Comparison of ENCODE assay signal across 21 mouse cellular contexts in genomic region chr12:118164785-118165184, GRCm38 (mm10). TPM values are rescaled to one million over a fixed set of nuclear protein-coding genes. Genes with fewer than 3 reads are reported as not detected.
DNase-seq lines count a peak whose midpoint lies in the region; ATAC-seq and TF ChIP-seq lines count a peak whose summit lies in the region.
"Had no signal": no experiment of that assay in that cellular context is flagged by ENCODE, and none has a peak within 500 bp of the region (broad histone marks: within the 10 kb centered on the region; RNA-seq: fewer than 3 reads in every experiment).

No protein-coding gene starts in this region.

- H3K9ac ChIP-seq in intestine, embryonic 15.5 days, result no peak overlapping the region
- H3K9ac ChIP-seq in intestine, embryonic 16.5 days (ENCODE audit: low read depth, low read length), result no peak overlapping the region
- no peak overlapping the region for H3K9ac ChIP-seq in lung, embryonic 14.5 days
- H3K9ac ChIP-seq: forebrain, embryonic 13.5 days; forebrain, postnatal 0 days; heart, embryonic 13.5 days; hindbrain, embryonic 15.5 days had no signal

- H3K9me3 ChIP-seq in intestine, embryonic 15.5 days, result no peaks in the 10 kb centered on the region
- H3K9me3 ChIP-seq in intestine, embryonic 16.5 days (ENCODE audit: control insufficient read depth, low read length), result no peaks in the 10 kb centered on the region
- H3K9me3 ChIP-seq in lung, embryonic 14.5 days (ENCODE audit: low read depth, low read length), result peaks cover 4% of the 10 kb centered on the region; the same call in 1 of the 2 replicates
- H3K9me3 ChIP-seq: embryonic facial prominence, embryonic 12.5 days; hindbrain, embryonic 15.5 days had no signal

- no peak overlapping the region for H3K4me2 ChIP-seq in intestine, embryonic 15.5 days (replicated peaks)
- no peak overlapping the region for H3K4me2 ChIP-seq in intestine, embryonic 16.5 days (ENCODE audit: low read depth, low read length)
- H3K4me2 ChIP-seq in lung, embryonic 14.5 days, result no peak overlapping the region
- H3K4me2 ChIP-seq: embryonic facial prominence, embryonic 12.5 days; forebrain, embryonic 13.5 days; heart, embryonic 13.5 days; hindbrain, embryonic 15.5 days had no signal

- no peak for TF ChIP-seq CTCF in lung, embryonic 14.5 days (IDR thresholded peaks at IDR 0.05; ENCODE audit: low read depth)
- no peak for TF ChIP-seq CTCF in lung, adult 2 months (IDR thresholded peaks at IDR 0.05; ENCODE audit: insufficient read depth, low read length)

- no peak overlapping the region for H3K4me3 ChIP-seq in intestine, embryonic 15.5 days (replicated peaks)
- no peak overlapping the region for H3K4me3 ChIP-seq in intestine, embryonic 16.5 days (ENCODE audit: low read length)
- H3K4me3 ChIP-seq in lung, embryonic 14.5 days (ENCODE audit: low read depth, low read length), result no peak overlapping the region
- H3K4me3 ChIP-seq in lung, adult 2 months (replicated peaks; ENCODE audit: extremely low read depth, low read depth, low read length), result no peak overlapping the region
- H3K4me3 ChIP-seq: embryonic facial prominence, embryonic 12.5 days; forebrain, embryonic 13.5 days; heart, embryonic 13.5 days; hindbrain, embryonic 15.5 days had no signal

- ATAC-seq in intestine, embryonic 15.5 days, result peak; percentile 28; the same call in 1 of the 2 replicates
- no peak for ATAC-seq in intestine, embryonic 16.5 days
- ATAC-seq in lung, embryonic 14.5 days (ENCODE audit: insufficient read depth), result peak; percentile 62; the same call in 1 of the 2 replicates
- ATAC-seq in inflammation-experienced regulatory T-cells, adult 6 months, result no peak
- ATAC-seq: forebrain, embryonic 13.5 days; forebrain, postnatal 0 days had no signal

- no peak for TF ChIP-seq POLR2A in lung, adult 2 months (IDR thresholded peaks at IDR 0.05; ENCODE audit: borderline replicate concordance, extremely low read depth, low read depth, low read length)

- 24% methylated on average over 4 of the region's 4 CpGs for WGBS in intestine, embryonic 15.5 days
- WGBS in intestine, embryonic 16.5 days, result 23% methylated on average over 4 of the region's 4 CpGs
- 10% methylated on average over 4 of the region's 4 CpGs for WGBS in lung, embryonic 14.5 days
- 26% methylated on average over 4 of the region's 4 CpGs for WGBS in lung, adult 2 months

- H3K36me3 ChIP-seq in intestine, embryonic 15.5 days, result no peaks in the 10 kb centered on the region
- no peaks in the 10 kb centered on the region for H3K36me3 ChIP-seq in intestine, embryonic 16.5 days (ENCODE audit: control insufficient read depth, insufficient read depth, low read length)
- no peaks in the 10 kb centered on the region for H3K36me3 ChIP-seq in lung, embryonic 14.5 days (ENCODE audit: insufficient read depth)
- H3K36me3 ChIP-seq: embryonic facial prominence, embryonic 12.5 days; heart, embryonic 13.5 days; hindbrain, embryonic 15.5 days had no signal

- H3K27ac ChIP-seq in intestine, embryonic 15.5 days, result no peak overlapping the region
- no peak overlapping the region for H3K27ac ChIP-seq in intestine, embryonic 16.5 days (ENCODE audit: low read length)
- H3K27ac ChIP-seq in lung, embryonic 14.5 days (ENCODE audit: low read depth), result no peak overlapping the region
- H3K27ac ChIP-seq: embryonic facial prominence, embryonic 12.5 days; forebrain, embryonic 13.5 days; heart, embryonic 13.5 days; hindbrain, embryonic 15.5 days had no signal

- H3K4me1 ChIP-seq in intestine, embryonic 15.5 days (replicated peaks), result no peaks in the 10 kb centered on the region
- no peaks in the 10 kb centered on the region for H3K4me1 ChIP-seq in intestine, embryonic 16.5 days (ENCODE audit: control insufficient read depth, insufficient read depth, low read length)
- no peaks in the 10 kb centered on the region for H3K4me1 ChIP-seq in lung, embryonic 14.5 days (ENCODE audit: insufficient read depth)
- peaks cover 4% of the 10 kb centered on the region; the same call in 1 of the 2 replicates for H3K4me1 ChIP-seq in lung, adult 2 months (ENCODE audit: control insufficient read depth, insufficient read depth, low read length)
- H3K4me1 ChIP-seq: embryonic facial prominence, embryonic 12.5 days; heart, embryonic 13.5 days; hindbrain, embryonic 15.5 days had no signal

- DNase-seq in lung, embryonic 14.5 days, result no peak
- DNase-seq in lung, postnatal 4 days, result no peak
- peak; percentile 3 for DNase-seq in lung, postnatal 36 days
- no peak for DNase-seq in lung, adult 2 months
- DNase-seq: adrenal gland, adult 2 months; adrenal gland, postnatal 25 days; cerebellum, adult 18-20 months; cerebellum, adult 9-11 months; cerebellum, postnatal 36 days; embryo, embryonic 11 days; forebrain, postnatal 0 days; gastrocnemius, postnatal 14 days; heart, postnatal 36 days had no signal

- H3K27me3 ChIP-seq in intestine, embryonic 15.5 days (replicated peaks), result no peaks in the 10 kb centered on the region
- no peaks in the 10 kb centered on the region for H3K27me3 ChIP-seq in intestine, embryonic 16.5 days (replicated peaks; ENCODE audit: control insufficient read depth, insufficient read depth, low read length)
- H3K27me3 ChIP-seq in lung, embryonic 14.5 days (ENCODE audit: insufficient read depth, low read length), result no peaks in the 10 kb centered on the region
- H3K27me3 ChIP-seq: embryonic facial prominence, embryonic 12.5 days; forebrain, embryonic 13.5 days; heart, embryonic 13.5 days; hindbrain, embryonic 15.5 days had no signal

RNA-seq across cellular contexts. Expression of gene Dnah11, which starts 34.1 kb away (rescaled TPM):
- polyA plus RNA-seq in intestine, embryonic 15.5 days (2015; fragmentation: Nextera tagmentation; extraction: Ambion mirVana), result 0.09 TPM in 2 replicates
- polyA plus RNA-seq in intestine, embryonic 16.5 days (2015; fragmentation: Nextera tagmentation; extraction: Ambion mirVana), result 0.09 and 0.15 TPM in 2 replicates
- polyA plus RNA-seq in lung, embryonic 14.5 days (2014; fragmentation: Nextera tagmentation; extraction: Ambion mirVana), result 0.34 and 0.43 TPM in 2 replicates
- 1.6 and 2.0 TPM in 2 replicates for polyA plus RNA-seq in lung, adult 2 months (2012; rRNA removed)
- polyA plus RNA-seq in inflammation-experienced regulatory T-cells, adult 6 months (2017; shearing (Covaris generic)), result under 1 TPM; 0.06 to 0.28 (median 0.20) TPM
- polyA plus RNA-seq: adrenal gland, adult 2 months; heart, embryonic 13.5 days; heart, postnatal 0 days had no signal

Comparison
In these comparisons a context has a peak if more than half of its experiments do, and no peak if none do; other contexts are left out.
1. ATAC-seq: peak in intestine, embryonic 15.5 days (single experiment) and lung, embryonic 14.5 days (single experiment); none in intestine, embryonic 16.5 days (single experiment) and inflammation-experienced regulatory T-cells, adult 6 months (single experiment).